Comparison of ENCODE assay signal across 8 mouse cellular contexts in genomic region chr11:5421506-5422251, GRCm38 (mm10). TPM values are rescaled to one million over a fixed set of nuclear protein-coding genes. Genes with fewer than 3 reads are reported as not detected.
DNase-seq lines count a peak whose midpoint lies in the region; ATAC-seq lines count a peak whose summit lies in the region.
"Had no signal": no experiment of that assay in that cellular context is flagged by ENCODE, and none has a peak within 500 bp of the region (broad histone marks: within the 10 kb centered on the region; RNA-seq: fewer than 3 reads in every experiment).

No protein-coding gene starts in this region.

- 0 out of 2 replicates have a peak overlapping the region, but pooled peaks have one; percentile 2 for H3K4me2 ChIP-seq in heart, embryonic 13.5 days
- H3K4me2 ChIP-seq: liver, embryonic 13.5 days had no signal

- peaks cover 69% of the 10 kb centered on the region for H3K4me1 ChIP-seq in heart, embryonic 13.5 days

- intact Hi-C loops in left cerebral cortex, postnatal 10 days (cut with DNase I), result no loop called here

- no peaks in the 10 kb centered on the region for H3K27me3 ChIP-seq in heart, embryonic 13.5 days (replicated peaks)
- H3K27me3 ChIP-seq: liver, embryonic 13.5 days had no signal

- no peak overlapping the region for H3K4me3 ChIP-seq in heart, embryonic 13.5 days
- H3K4me3 ChIP-seq: liver, embryonic 13.5 days had no signal

- no peak overlapping the region for H3K9ac ChIP-seq in heart, embryonic 13.5 days
- H3K9ac ChIP-seq: liver, embryonic 13.5 days had no signal

- H3K9me3 ChIP-seq in heart, embryonic 13.5 days, result no peaks in the 10 kb centered on the region
- H3K9me3 ChIP-seq: liver, embryonic 13.5 days had no signal

- H3K36me3 ChIP-seq in heart, embryonic 13.5 days, result no peaks in the 10 kb centered on the region
- H3K36me3 ChIP-seq: liver, embryonic 13.5 days had no signal

- H3K27ac ChIP-seq in heart, embryonic 13.5 days (replicated peaks), result peak overlapping the region; percentile 69; the same call in 1 of the 2 replicates
- H3K27ac ChIP-seq: liver, embryonic 13.5 days had no signal

- WGBS in heart, embryonic 13.5 days, result 22% methylated on average over 4 of the region's 4 CpGs

- peak; percentile 54 for DNase-seq in layer of hippocampus, adult 11-12 months (ENCODE audit: low spot score)
- DNase-seq in layer of hippocampus, postnatal 25 days (ENCODE audit: extremely low spot score in 1 of 2, low spot score in 1 of 2), result no peak
- peak; percentile 65 for DNase-seq in cerebellum, adult 11-12 months
- DNase-seq in left cerebral cortex, postnatal 10 days (ENCODE audit: extremely low spot score in 1 of 2, low spot score in 2 of 2), result peak; percentile 33 to 60
- DNase-seq in yolk sac, embryonic 10.5 days (ENCODE audit: low spot score), result peak; percentile 41
- DNase-seq: liver, embryonic 13.5 days had no signal

- no peak for ATAC-seq in heart, embryonic 13.5 days (ENCODE audit: extremely low read depth, insufficient number of reproducible peaks, low FRiP score, low TSS enrichment)
- no peak for ATAC-seq in granulocyte monocyte progenitor cell, adult 5-6 weeks (replicated peaks; ENCODE audit: poor library complexity, severe bottlenecking)

RNA-seq across cellular contexts. Expression of gene Znrf3, which starts 23.0 kb away (rescaled TPM):
- total RNA-seq in layer of hippocampus, postnatal 25 days (2021), result 10 to 100 TPM; 18.6 to 23.2 TPM
- polyA plus RNA-seq in heart, embryonic 13.5 days (2015; fragmentation: Nextera tagmentation; extraction: Ambion mirVana), result 7.6 and 8.6 TPM in 2 replicates
- total RNA-seq in left cerebral cortex, postnatal 10 days (2021), result 10 to 100 TPM; 22.0 to 25.1 TPM
- 6.4 and 8.6 TPM in 2 replicates for total RNA-seq in granulocyte monocyte progenitor cell, adult 5-6 weeks (2014; fragmentation: Nextera tagmentation)
- total RNA-seq in granulocyte monocyte progenitor cell, adult 5-6 weeks (2017), result 2.2 TPM in 2 replicates

Comparison
In these comparisons a context has a peak if more than half of its experiments do, and no peak if none do; other contexts are left out.
1. DNase-seq: peak in layer of hippocampus, adult 11-12 months (single experiment), cerebellum, adult 11-12 months (single experiment), left cerebral cortex, postnatal 10 days (2 of 2) and yolk sac, embryonic 10.5 days (single experiment); none in layer of hippocampus, postnatal 25 days (0 of 2).